Mouse (Mus musculus): ENCODE data around the gene Pcsk5. TPM values are rescaled to one million over a fixed set of nuclear protein-coding genes. Genes with fewer than 3 reads are reported as not detected.

The Pcsk5 gene
- polyA plus RNA-seq, 1 experiment from 2014 or later, result 27.8 TPM

DNA sequence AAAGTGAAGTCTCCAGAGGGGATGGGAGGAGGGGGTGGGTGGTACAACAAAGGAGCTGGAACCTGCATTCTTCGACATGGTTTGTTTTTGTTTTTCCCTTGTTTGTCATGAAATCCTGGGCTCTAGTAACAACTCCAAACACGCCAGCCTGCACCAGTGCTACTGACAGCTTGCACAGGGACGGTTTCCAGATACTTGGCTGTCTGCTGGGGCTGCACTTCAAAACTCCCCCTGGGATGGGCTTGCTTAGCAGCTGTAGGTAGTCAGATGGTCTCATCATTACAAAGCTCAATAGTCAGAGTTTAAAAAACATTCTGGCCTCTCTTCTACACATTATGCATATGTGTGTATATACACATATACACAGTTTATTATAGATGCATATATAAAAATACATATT lies 234.1 kb downstream of the Pcsk5 start:
- H3K36me3 ChIP-seq, result no peaks in the 10 kb centered on the region
- no peak overlapping the region for H3K4me2 ChIP-seq
- WGBS, result 75% methylated on average over 3 of the region's 3 CpGs

DNA sequence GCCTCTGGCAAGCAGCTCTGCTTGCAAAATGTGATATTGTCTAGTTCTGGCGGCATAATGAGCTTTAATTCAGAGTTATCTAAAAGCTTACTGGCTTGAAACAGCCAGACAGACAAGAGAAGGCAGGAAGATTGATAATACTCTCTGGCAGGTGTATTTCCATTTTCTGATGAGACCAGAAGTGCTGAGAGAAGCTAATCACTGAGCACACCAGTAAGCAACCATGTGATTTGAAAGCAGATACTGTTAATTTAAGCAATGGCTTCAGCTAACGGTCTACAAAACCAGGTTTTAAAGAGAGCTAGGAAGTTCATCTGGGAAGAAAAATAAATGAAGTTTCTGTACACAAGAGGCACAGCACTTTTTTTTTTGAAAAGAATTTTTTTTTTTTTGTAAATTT lies 237.1 kb downstream of the Pcsk5 start:
- Histone ChIP-seq H3K9me3 (replicated peaks) (no peaks in the 10 kb centered on the region), H3K4me2 (no peak overlapping the region), H3K27me3 (no peaks in the 10 kb centered on the region), H3K4me1 (no peaks in the 10 kb centered on the region), H3K27ac (no peak overlapping the region), H3K36me3 (peaks cover 3% of the 10 kb centered on the region; the same call in 1 of the 2 replicates), H3K4me3 (replicated peaks) (no peak overlapping the region), H3K9ac (no peak overlapping the region)
- 66% methylated on average over 2 of the region's 2 CpGs for WGBS
- ATAC-seq (replicated peaks; ENCODE audit: low FRiP score), result no peak

More for the DNA sequence above, 234.1 kb downstream of the Pcsk5 start:
- no peak for ATAC-seq (replicated peaks; ENCODE audit: low FRiP score)
- H3K27me3 ChIP-seq, result no peaks in the 10 kb centered on the region
- H3K9me3 ChIP-seq (replicated peaks), result no peaks in the 10 kb centered on the region
- no peak overlapping the region for H3K4me3 ChIP-seq (replicated peaks)
- no peak overlapping the region for H3K27ac ChIP-seq
- no peaks in the 10 kb centered on the region for H3K4me1 ChIP-seq
- no peak overlapping the region for H3K9ac ChIP-seq

DNA sequence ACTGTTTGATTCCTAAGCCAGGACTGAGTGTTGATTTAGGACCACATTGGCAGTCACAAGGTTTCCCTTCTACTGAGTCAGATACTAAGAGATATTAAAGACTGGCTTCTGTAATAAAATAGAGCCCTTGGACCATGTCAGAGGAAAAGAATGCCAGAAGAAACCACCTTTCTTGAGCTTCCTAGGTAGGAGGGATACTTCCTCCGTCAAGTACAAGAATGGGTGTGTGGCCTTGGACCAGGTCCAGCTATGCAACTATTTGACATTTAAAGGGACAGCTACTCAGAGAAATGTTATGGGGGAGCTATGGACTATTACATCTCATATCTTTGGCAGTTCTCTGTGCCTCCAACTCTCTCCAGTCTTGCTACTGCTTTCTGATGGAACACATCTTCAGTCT lies 244.6 kb downstream of the Pcsk5 start:
- H3K9ac ChIP-seq, result no peak overlapping the region
- 17% methylated on average over 1 of the region's 1 CpGs for WGBS
- no peak overlapping the region for H3K27ac ChIP-seq
- H3K4me3 ChIP-seq (replicated peaks), result no peak overlapping the region
- no peaks in the 10 kb centered on the region for H3K9me3 ChIP-seq (replicated peaks)
- ATAC-seq (replicated peaks; ENCODE audit: low FRiP score), result no peak
- peaks cover 8% of the 10 kb centered on the region; the same call in 1 of the 2 replicates for H3K36me3 ChIP-seq
- no peak overlapping the region for H3K4me2 ChIP-seq
- no peaks in the 10 kb centered on the region for H3K27me3 ChIP-seq
- peaks cover 30% of the 10 kb centered on the region for H3K4me1 ChIP-seq

DNA sequence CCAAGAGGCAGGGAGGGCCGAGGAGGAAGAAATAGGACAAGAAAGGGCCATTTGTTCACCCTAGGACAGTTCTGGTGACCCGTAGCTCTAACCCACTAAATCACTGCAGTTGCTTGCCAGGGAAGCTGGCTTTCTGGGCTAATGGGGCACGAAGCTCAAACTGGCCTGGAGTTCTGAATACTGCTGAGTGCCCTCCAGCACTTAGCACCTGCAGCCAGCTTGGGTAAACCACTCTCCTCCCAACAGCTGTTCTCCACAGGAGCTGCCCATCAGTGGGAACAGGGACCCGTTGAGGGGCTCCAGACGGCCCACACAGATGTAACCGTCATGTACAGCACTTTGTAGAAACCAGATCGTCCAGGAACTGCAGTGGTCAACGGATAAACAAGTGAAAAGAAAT lies 246.1 kb downstream of the Pcsk5 start:
- H3K4me2 ChIP-seq, result no peak overlapping the region
- no peak overlapping the region for H3K4me3 ChIP-seq (replicated peaks)
- H3K9ac ChIP-seq, result no peak overlapping the region
- H3K27ac ChIP-seq, result peak overlapping the region; percentile 57; the same call in 1 of the 2 replicates
- WGBS, result 19% methylated on average over 8 of the region's 8 CpGs
- H3K9me3 ChIP-seq (replicated peaks), result no peaks in the 10 kb centered on the region
- H3K4me1 ChIP-seq, result peaks cover 30% of the 10 kb centered on the region
- peak; percentile 95 for ATAC-seq (replicated peaks; ENCODE audit: low FRiP score)
- H3K27me3 ChIP-seq, result no peaks in the 10 kb centered on the region
- H3K36me3 ChIP-seq, result peaks cover 8% of the 10 kb centered on the region; the same call in 1 of the 2 replicates

DNA sequence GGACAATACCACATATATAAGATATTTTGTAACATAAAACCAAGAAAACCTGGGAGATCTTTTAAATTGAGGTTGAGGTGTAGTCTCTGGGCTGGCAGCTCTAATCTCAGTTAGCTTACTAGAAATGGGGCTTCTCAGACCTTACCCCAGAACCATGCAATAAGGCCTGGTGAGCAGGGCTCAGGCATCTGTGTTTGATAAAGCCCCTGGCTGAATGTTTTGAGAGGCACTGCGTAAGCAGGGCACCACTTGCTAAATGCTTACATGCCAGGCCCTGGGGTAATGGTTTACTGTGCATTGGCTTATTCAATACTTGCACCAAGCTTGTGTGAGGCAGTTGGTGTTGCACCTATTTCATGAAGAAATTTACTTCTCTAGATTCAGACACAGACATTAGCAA lies 247.1 kb downstream of the Pcsk5 start:
- H3K4me2 ChIP-seq, result no peak overlapping the region
- H3K9ac ChIP-seq, result no peak overlapping the region
- WGBS, result 94% methylated on average over 1 of the region's 1 CpGs
- ATAC-seq (replicated peaks; ENCODE audit: low FRiP score), result no peak
- peaks cover 30% of the 10 kb centered on the region for H3K4me1 ChIP-seq
- no peaks in the 10 kb centered on the region for H3K27me3 ChIP-seq
- peaks cover 8% of the 10 kb centered on the region; the same call in 1 of the 2 replicates for H3K36me3 ChIP-seq
- H3K27ac ChIP-seq, result no peak overlapping the region
- no peaks in the 10 kb centered on the region for H3K9me3 ChIP-seq (replicated peaks)
- H3K4me3 ChIP-seq (replicated peaks), result no peak overlapping the region

DNA sequence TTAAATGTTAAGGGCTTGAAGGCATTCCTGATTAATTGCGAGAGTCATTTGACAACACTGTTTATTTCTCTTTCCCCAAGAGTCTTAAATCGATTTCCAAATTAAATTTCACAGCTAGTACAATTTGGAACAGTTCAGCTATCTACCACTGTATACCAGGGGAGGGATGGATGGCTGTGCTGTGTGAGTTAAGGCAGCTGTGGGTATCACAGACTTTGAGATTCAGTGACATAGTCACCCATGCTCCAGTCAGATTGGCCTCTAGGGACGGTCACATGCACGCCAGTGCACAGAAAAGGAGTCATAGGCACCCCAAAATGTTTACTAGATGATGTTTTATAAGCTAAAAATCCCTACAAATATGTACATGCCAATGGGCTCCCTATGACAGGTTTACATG lies 260.0 kb downstream of the Pcsk5 start:
- no peak overlapping the region for H3K9ac ChIP-seq
- 83% methylated on average over 4 of the region's 4 CpGs for WGBS
- no peak overlapping the region for H3K4me2 ChIP-seq
- H3K4me1 ChIP-seq, result no peaks in the 10 kb centered on the region
- no peak overlapping the region for H3K4me3 ChIP-seq (replicated peaks)
- no peaks in the 10 kb centered on the region for H3K27me3 ChIP-seq
- no peaks in the 10 kb centered on the region for H3K9me3 ChIP-seq (replicated peaks)
- H3K36me3 ChIP-seq, result peaks cover 11% of the 10 kb centered on the region
- H3K27ac ChIP-seq, result no peak overlapping the region
- ATAC-seq (replicated peaks; ENCODE audit: low FRiP score), result no peak

DNA sequence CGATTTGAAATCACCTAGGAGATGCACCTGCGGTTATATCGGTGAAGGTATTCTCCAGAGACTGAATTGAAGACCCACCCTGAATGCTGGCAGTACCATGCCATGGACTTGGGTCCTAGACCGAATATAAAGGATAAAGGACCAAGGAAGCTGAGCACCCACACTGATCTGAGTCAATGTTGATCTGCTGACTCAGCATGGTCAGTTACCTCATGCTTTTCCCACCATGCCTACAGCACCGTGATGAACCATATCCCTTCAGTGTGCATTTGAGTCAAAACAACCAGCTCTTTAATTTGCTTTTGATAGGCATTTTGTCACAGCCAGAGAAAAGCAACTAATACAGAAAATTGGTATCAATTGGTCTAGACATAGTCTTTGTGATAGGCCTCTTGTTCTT lies 262.9 kb downstream of the Pcsk5 start:
- Histone ChIP-seq H3K4me2 (no peak overlapping the region), H3K4me1 (no peaks in the 10 kb centered on the region), H3K4me3 (replicated peaks) (no peak overlapping the region), H3K9me3 (replicated peaks) (no peaks in the 10 kb centered on the region), H3K27me3 (no peaks in the 10 kb centered on the region), H3K27ac (no peak overlapping the region), H3K36me3 (peaks cover 26% of the 10 kb centered on the region), H3K9ac (no peak overlapping the region)
- no peak for ATAC-seq (replicated peaks; ENCODE audit: low FRiP score)
- WGBS, result 92% methylated on average over 5 of the region's 5 CpGs

DNA sequence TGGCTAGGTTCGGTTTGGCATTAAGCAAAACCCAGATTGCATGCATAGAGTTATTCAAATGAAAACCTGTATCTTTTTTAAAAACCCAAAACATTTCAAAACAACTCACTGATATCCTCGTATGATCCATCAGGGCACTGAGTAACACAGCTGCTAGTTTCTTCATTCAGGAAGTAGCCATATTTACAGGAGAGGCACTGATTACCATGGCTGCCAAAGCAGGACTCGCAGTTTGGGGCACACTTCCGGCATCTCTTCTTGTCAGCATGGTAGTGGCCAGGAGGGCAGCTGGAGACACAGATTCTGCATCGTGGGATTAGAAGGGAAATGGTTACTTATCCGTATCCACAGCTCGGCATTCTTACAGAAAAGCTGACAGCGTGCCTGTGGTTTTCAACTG lies 265.1 kb downstream of the Pcsk5 start:
- Histone ChIP-seq H3K36me3 (peaks cover 31% of the 10 kb centered on the region), H3K9me3 (replicated peaks) (no peaks in the 10 kb centered on the region), H3K9ac (no peak overlapping the region), H3K4me3 (replicated peaks) (no peak overlapping the region), H3K4me1 (no peaks in the 10 kb centered on the region), H3K4me2 (no peak overlapping the region), H3K27ac (no peak overlapping the region), H3K27me3 (no peaks in the 10 kb centered on the region)
- 92% methylated on average over 8 of the region's 8 CpGs for WGBS
- ATAC-seq (replicated peaks; ENCODE audit: low FRiP score), result no peak

DNA sequence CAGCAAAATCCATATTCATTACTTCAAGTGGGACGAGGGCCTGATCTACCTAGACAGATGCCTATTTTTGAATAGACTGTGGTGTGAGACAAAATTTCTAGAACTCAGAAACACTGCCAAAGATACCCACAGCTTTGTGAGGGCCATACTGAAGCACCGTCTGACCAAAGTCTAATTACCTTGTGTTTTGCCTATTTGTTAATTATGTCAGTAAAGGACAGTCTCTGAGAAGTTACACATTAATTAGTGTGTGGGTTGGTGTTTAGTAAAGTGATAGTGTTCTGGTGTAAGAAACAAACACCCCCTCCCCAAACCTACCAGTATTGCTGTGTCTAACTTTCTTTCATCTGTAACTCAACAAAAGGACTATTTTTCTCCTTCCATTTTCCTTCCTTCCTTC lies 266.5 kb downstream of the Pcsk5 start:
- no peak overlapping the region for H3K4me3 ChIP-seq (replicated peaks)
- H3K27ac ChIP-seq, result no peak overlapping the region
- H3K27me3 ChIP-seq, result no peaks in the 10 kb centered on the region
- H3K36me3 ChIP-seq, result peaks cover 39% of the 10 kb centered on the region
- H3K9ac ChIP-seq, result no peak overlapping the region
- no peaks in the 10 kb centered on the region for H3K4me1 ChIP-seq
- no peaks in the 10 kb centered on the region for H3K9me3 ChIP-seq (replicated peaks)
- no peak for ATAC-seq (replicated peaks; ENCODE audit: low FRiP score)
- WGBS, result 88% methylated on average over 2 of the region's 2 CpGs
- H3K4me2 ChIP-seq, result no peak overlapping the region

DNA sequence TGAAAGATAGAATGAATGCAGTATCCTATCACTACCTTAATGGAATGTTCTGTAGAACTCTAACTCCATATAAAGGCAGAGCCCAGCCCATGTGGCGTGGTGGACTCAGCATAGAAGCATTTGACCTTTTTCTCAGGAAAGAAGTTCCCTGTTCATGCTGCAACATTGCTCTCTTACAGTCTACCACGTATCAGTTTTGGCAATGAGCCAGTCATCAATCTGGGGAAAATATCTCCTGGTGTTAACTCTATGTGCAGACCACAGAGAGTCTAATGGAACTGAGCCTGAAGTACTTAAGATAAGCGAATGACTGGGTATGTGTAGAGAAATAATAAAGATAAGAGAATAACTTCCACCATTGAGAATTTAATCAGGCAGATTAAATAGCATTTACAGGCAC lies 270.2 kb downstream of the Pcsk5 start:
- WGBS, result 75% methylated on average over 3 of the region's 3 CpGs
- no peak for ATAC-seq (replicated peaks; ENCODE audit: low FRiP score)
- no peaks in the 10 kb centered on the region for H3K4me1 ChIP-seq

DNA sequence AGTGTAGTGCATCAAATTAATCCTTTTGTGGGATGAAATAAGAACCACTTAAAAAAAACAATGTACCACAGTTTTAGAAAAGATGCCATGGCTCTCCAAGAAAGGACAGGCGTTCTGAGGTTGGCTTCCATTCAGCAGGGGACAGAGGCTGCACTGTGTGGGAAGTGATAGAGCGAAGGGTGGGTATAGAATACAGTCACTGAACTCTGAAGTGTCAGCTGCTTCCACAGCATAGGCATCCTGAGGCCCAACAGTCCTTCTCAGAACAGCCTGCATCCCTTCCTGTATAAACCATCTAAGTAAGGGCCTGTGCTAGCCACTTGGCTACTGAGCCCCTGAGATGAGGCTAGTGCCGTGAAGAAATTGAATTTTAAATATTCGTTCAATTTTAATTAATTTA lies 271.3 kb downstream of the Pcsk5 start:
- H3K4me2 ChIP-seq, result no peak overlapping the region
- no peak for ATAC-seq (replicated peaks; ENCODE audit: low FRiP score)
- no peaks in the 10 kb centered on the region for H3K4me1 ChIP-seq
- H3K4me3 ChIP-seq (replicated peaks), result no peak overlapping the region
- no peak overlapping the region for H3K27ac ChIP-seq
- no peak overlapping the region for H3K9ac ChIP-seq
- WGBS, result 88% methylated on average over 4 of the region's 4 CpGs
- no peaks in the 10 kb centered on the region for H3K27me3 ChIP-seq
- peaks cover 31% of the 10 kb centered on the region for H3K36me3 ChIP-seq
- no peaks in the 10 kb centered on the region for H3K9me3 ChIP-seq (replicated peaks)

More for the DNA sequence above, 270.2 kb downstream of the Pcsk5 start:
- H3K4me3 ChIP-seq (replicated peaks), result no peak overlapping the region
- no peak overlapping the region for H3K27ac ChIP-seq
- H3K9me3 ChIP-seq (replicated peaks), result no peaks in the 10 kb centered on the region
- H3K4me2 ChIP-seq, result no peak overlapping the region
- H3K36me3 ChIP-seq, result peaks cover 39% of the 10 kb centered on the region
- no peak overlapping the region for H3K9ac ChIP-seq
- H3K27me3 ChIP-seq, result no peaks in the 10 kb centered on the region

DNA sequence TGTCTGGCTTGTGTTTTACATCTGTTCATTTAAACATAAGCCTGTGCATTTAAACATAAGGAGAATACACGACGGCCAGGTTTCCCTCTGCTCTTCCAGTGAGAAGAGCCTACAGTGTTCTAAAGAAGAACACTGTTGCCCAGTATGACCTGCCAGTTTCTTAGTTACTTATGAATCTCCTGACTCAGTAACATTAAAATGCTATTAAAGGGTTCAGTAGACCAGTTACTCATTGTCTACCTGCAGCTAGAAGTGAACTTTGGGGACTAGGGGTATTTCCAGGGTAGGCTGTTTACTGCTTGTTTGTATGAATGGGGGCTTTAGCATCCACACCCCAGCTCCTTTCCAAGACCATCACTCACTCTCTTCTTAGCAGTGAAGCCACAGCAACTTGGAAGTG lies 278.7 kb downstream of the Pcsk5 start:
- peak; percentile 78 for ATAC-seq (replicated peaks; ENCODE audit: low FRiP score)
- Histone ChIP-seq H3K4me1 (0 out of 2 replicates have a peak, but pooled peaks cover 3% of the 10 kb centered on the region), H3K27me3 (no peaks in the 10 kb centered on the region), H3K9me3 (replicated peaks) (no peaks in the 10 kb centered on the region), H3K4me2 (no peak overlapping the region), H3K4me3 (replicated peaks) (no peak overlapping the region), H3K9ac (no peak overlapping the region), H3K36me3 (no peaks in the 10 kb centered on the region; the same call in 1 of the 2 replicates), H3K27ac (0 out of 2 replicates have a peak overlapping the region, but pooled peaks have one; percentile 28)
- 79% methylated on average over 2 of the region's 2 CpGs for WGBS

DNA sequence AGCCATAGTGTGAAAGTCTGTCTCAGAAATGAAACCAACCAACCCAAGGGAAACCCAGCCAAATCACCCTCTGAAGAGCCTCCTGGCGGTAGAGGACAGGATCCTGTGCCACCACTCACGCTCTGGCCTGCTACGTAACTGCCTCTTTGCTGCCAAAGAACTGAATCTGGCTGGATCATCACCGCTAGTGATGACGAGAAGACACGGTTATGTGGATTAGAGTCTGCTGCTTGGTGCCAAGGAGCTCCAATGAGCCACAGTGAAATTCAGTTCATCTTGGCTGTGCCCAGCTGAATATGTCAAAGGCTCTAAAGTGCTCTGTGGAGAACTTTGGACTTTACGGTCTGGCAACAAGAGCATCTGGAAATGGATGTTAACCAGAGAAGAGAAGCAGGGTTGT lies 282.3 kb downstream of the Pcsk5 start:
- Histone ChIP-seq H3K36me3 (no peaks in the 10 kb centered on the region; the same call in 1 of the 2 replicates), H3K27me3 (no peaks in the 10 kb centered on the region), H3K9ac (no peak overlapping the region), H3K27ac (no peak overlapping the region), H3K4me3 (replicated peaks) (no peak overlapping the region), H3K4me1 (0 out of 2 replicates have a peak, but pooled peaks cover 5% of the 10 kb centered on the region), H3K4me2 (no peak overlapping the region), H3K9me3 (replicated peaks) (no peaks in the 10 kb centered on the region)
- 96% methylated on average over 7 of the region's 7 CpGs for WGBS
- no peak for ATAC-seq (replicated peaks; ENCODE audit: low FRiP score)

All from kidney, embryonic 15.5 days (tissue).